Mouse (Mus musculus) olfactory bulb, adult 2 months (tissue): ENCODE measurements around the gene Kcnc3.

ENCODE experiments used
- CTCF ChIP-seq: fragments of 200-500 bp; IDR thresholded peaks from 2 replicates; pipeline ENCODE4 v1.5.1; 2012; ENCODE audit warnings: low read depth, mild to moderate bottlenecking, low read length, moderate library complexity; ENCODE audit not compliant: insufficient read depth
- POLR2A ChIP-seq: fragments of 200-500 bp; IDR thresholded peaks from 2 replicates; pipeline ENCODE4 v1.6.1; 2012; ENCODE audit warnings: mild to moderate bottlenecking, low read depth, low read length, moderate library complexity; ENCODE audit not compliant: insufficient read depth

- TF ChIP-seq CTCF (no peak), POLR2A (no peak)
Observed at GRCm38 (mm10) chr7:44596996-44597538, 6.6 kb downstream of the Kcnc3 start.
